Mouse (Mus musculus) CH12.LX (cell line): ENCODE measurements around the gene Ormdl1. TPM values are rescaled to one million over a fixed set of nuclear protein-coding genes. Genes with fewer than 3 reads are reported as not detected.

ENCODE experiments used
- DNase-seq: peaks from one replicate; pipeline ENCODE4 v3.0.0-alpha.2; 2013; ENCODE audit errors: extremely low read depth
- H3K27ac ChIP-seq: 2 replicates; pipeline ENCODE4 v1.5.1; 2012; ENCODE audit warnings: low read depth, mild to moderate bottlenecking, control low read depth, moderate library complexity; ENCODE audit not compliant: insufficient read depth
- H3K27me3 ChIP-seq: replicated peaks from 2 replicates; pipeline ENCODE3; 2012; ENCODE audit warnings: inconsistent platforms
- H3K36me3 ChIP-seq, 2 experiments: replicated peaks in 1 of 2; 2 replicates each; pipeline versions ENCODE3 to v1.6.1; 2012; ENCODE audit warnings: inconsistent platforms in 1 of 2, low read length in 1 of 2, mild to moderate bottlenecking in 1 of 2, mixed read lengths in 1 of 2, moderate library complexity in 1 of 2; ENCODE audit not compliant: control insufficient read depth in 1 of 2, insufficient read depth in 1 of 2
- H3K4me1 ChIP-seq, 2 experiments: 2 replicates each; pipeline ENCODE4 v1.6.1; 2012; ENCODE audit warnings: inconsistent platforms in 1 of 2, moderate library complexity in 1 of 2; ENCODE audit not compliant: insufficient read depth in 2 of 2, control insufficient read depth in 1 of 2
- H3K4me2 ChIP-seq: 2 replicates; pipeline ENCODE4 v1.6.1; 2012; ENCODE audit warnings: low read depth, mild to moderate bottlenecking, control low read depth; ENCODE audit not compliant: poor library complexity, insufficient read depth, severe bottlenecking
- H3K4me3 ChIP-seq, 3 experiments: fragments of 150-350 bp in 1 of 3; sonication (generic) in 1 of 3; replicated peaks in 1 of 3; 2 replicates each; pipeline versions ENCODE3 to v1.5.1; 2011 to 2012; ENCODE audit warnings: low read depth in 2 of 3, low read length in 2 of 3, mild to moderate bottlenecking in 2 of 3, moderate library complexity in 2 of 3, control low read depth in 1 of 3, improper control_type of control experiment in 1 of 3, inconsistent platforms in 1 of 3, mixed read lengths in 1 of 3; ENCODE audit not compliant: poor library complexity in 1 of 3
- H3K79me2 ChIP-seq: replicated peaks from 2 replicates; pipeline ENCODE4 v1.6.1; 2012; ENCODE audit warnings: mild to moderate bottlenecking, moderate library complexity; ENCODE audit not compliant: control insufficient read depth, poor library complexity, insufficient read depth, severe bottlenecking; ENCODE audit errors: extremely low read depth
- H3K9ac ChIP-seq: 2 replicates; pipeline ENCODE4 v1.6.1; 2012; ENCODE audit warnings: low read depth, mild to moderate bottlenecking, control low read depth, moderate library complexity; ENCODE audit not compliant: insufficient read depth
- H3K9me3 ChIP-seq: replicated peaks from 2 replicates; pipeline ENCODE3; 2012; ENCODE audit warnings: low read length, inconsistent platforms, mixed read lengths
- BHLHE40 ChIP-seq: IDR thresholded peaks from 2 replicates; pipeline ENCODE4 v1.6.1; 2011; ENCODE audit warnings: mild to moderate bottlenecking, low read depth, low read length, improper control_type of control experiment
- CHD1 ChIP-seq: IDR thresholded peaks from 2 replicates; pipeline ENCODE4 v1.6.1; 2012; ENCODE audit warnings: low read depth, low read length, improper control_type of control experiment, inconsistent platforms
- CHD2 ChIP-seq: IDR thresholded peaks from 2 replicates; pipeline ENCODE4 v1.6.1; 2011; ENCODE audit warnings: low read length, improper control_type of control experiment
- CTCF ChIP-seq, 2 experiments: IDR thresholded peaks in 1 of 2; conservative IDR thresholded peaks in 1 of 2; 2 replicates each; pipeline ENCODE4 v1.5.1; 2011 to 2012; ENCODE audit warnings: low read depth in 2 of 2, low read length in 2 of 2, improper control_type of control experiment in 1 of 2, inconsistent platforms in 1 of 2, mild to moderate bottlenecking in 1 of 2, moderate library complexity in 1 of 2
- ELF1 ChIP-seq: IDR thresholded peaks from 2 replicates; pipeline ENCODE4 v1.6.1; 2014; ENCODE audit warnings: low read depth, mild to moderate bottlenecking, inconsistent platforms, low read length, improper control_type of control experiment
- EP300 ChIP-seq: IDR thresholded peaks from 2 replicates; pipeline ENCODE4 v1.6.1; 2011; ENCODE audit warnings: low read length, improper control_type of control experiment
- ETS1 ChIP-seq: conservative IDR thresholded peaks from 2 replicates; pipeline ENCODE4 v1.6.1; 2012; ENCODE audit warnings: low read depth, mild to moderate bottlenecking, inconsistent platforms, low read length, improper control_type of control experiment, moderate library complexity
- GABPA ChIP-seq: IDR thresholded peaks from 2 replicates; pipeline ENCODE4 v1.6.1; 2012; ENCODE audit warnings: low read depth, low read length, improper control_type of control experiment, inconsistent platforms; ENCODE audit not compliant: insufficient replicate concordance
- HCFC1 ChIP-seq: IDR thresholded peaks from 2 replicates; pipeline ENCODE4 v1.6.1; 2012; ENCODE audit warnings: low read depth, mild to moderate bottlenecking, inconsistent platforms, low read length, improper control_type of control experiment
- IRF4 ChIP-seq: IDR thresholded peaks from 2 replicates; pipeline ENCODE4 v1.6.1; 2014; ENCODE audit warnings: low read depth, mild to moderate bottlenecking, inconsistent platforms, low read length, improper control_type of control experiment
- JUN ChIP-seq: IDR thresholded peaks from 2 replicates; pipeline ENCODE4 v1.6.1; 2011; ENCODE audit warnings: low read depth, mild to moderate bottlenecking, low read length, improper control_type of control experiment, moderate library complexity; ENCODE audit not compliant: insufficient read depth
- JUND ChIP-seq: conservative IDR thresholded peaks from 2 replicates; pipeline ENCODE4 v1.6.1; 2011; ENCODE audit warnings: low read depth, low read length, improper control_type of control experiment
- KAT2A ChIP-seq: IDR thresholded peaks from 2 replicates; pipeline ENCODE4 v1.6.1; 2012; ENCODE audit warnings: low read length, improper control_type of control experiment, inconsistent platforms; ENCODE audit not compliant: insufficient replicate concordance
- MAFK ChIP-seq: IDR thresholded peaks from 2 replicates; pipeline ENCODE4 v1.6.1; 2011; ENCODE audit warnings: low read length, improper control_type of control experiment; ENCODE audit not compliant: insufficient replicate concordance
- MAX ChIP-seq: IDR thresholded peaks from 2 replicates; pipeline ENCODE4 v1.6.1; 2011; ENCODE audit warnings: low read length, improper control_type of control experiment
- MAZ ChIP-seq: IDR thresholded peaks from 2 replicates; pipeline ENCODE4 v1.6.1; 2012; ENCODE audit warnings: low read depth, mild to moderate bottlenecking, inconsistent platforms, low read length, improper control_type of control experiment, moderate library complexity
- MEF2A ChIP-seq: IDR thresholded peaks from 2 replicates; pipeline ENCODE4 v1.6.1; 2014; ENCODE audit warnings: low read depth, mild to moderate bottlenecking, inconsistent platforms, low read length, improper control_type of control experiment, borderline replicate concordance
- MXI1 ChIP-seq: IDR thresholded peaks from 2 replicates; pipeline ENCODE4 v1.6.1; 2011; ENCODE audit warnings: mild to moderate bottlenecking, low read depth, low read length, improper control_type of control experiment
- MYC ChIP-seq: IDR thresholded peaks from 2 replicates; pipeline ENCODE4 v1.6.1; 2011; ENCODE audit warnings: low read depth, mild to moderate bottlenecking, improper control_type of control experiment, low read length
- NELFE ChIP-seq: IDR thresholded peaks from 2 replicates; pipeline ENCODE4 v1.6.1; 2011; ENCODE audit warnings: low read depth, low read length, improper control_type of control experiment
- NRF1 ChIP-seq: IDR thresholded peaks from 2 replicates; pipeline ENCODE4 v1.6.1; 2014; ENCODE audit warnings: low read depth, mild to moderate bottlenecking, inconsistent platforms, low read length, improper control_type of control experiment, moderate library complexity
- PAX5 ChIP-seq: IDR thresholded peaks from 2 replicates; pipeline ENCODE4 v1.6.1; 2012; ENCODE audit warnings: low read length, inconsistent platforms, mixed read lengths
- POLR2A ChIP-seq: IDR thresholded peaks from 2 replicates; pipeline ENCODE4 v1.6.1; 2011; ENCODE audit warnings: low read depth, mild to moderate bottlenecking, improper control_type of control experiment, low read length
- POLR2AphosphoS2 ChIP-seq: IDR thresholded peaks from 2 replicates; pipeline ENCODE4 v1.6.1; 2011; ENCODE audit warnings: low read depth, low read length, improper control_type of control experiment
- RAD21 ChIP-seq: IDR thresholded peaks from 2 replicates; pipeline ENCODE4 v1.6.1; 2011; ENCODE audit warnings: low read depth, mild to moderate bottlenecking, low read length, improper control_type of control experiment, moderate library complexity
- RCOR1 ChIP-seq: conservative IDR thresholded peaks from 2 replicates; pipeline ENCODE4 v1.6.1; 2012; ENCODE audit warnings: low read depth, mild to moderate bottlenecking, inconsistent platforms, low read length, improper control_type of control experiment
- SIN3A ChIP-seq: IDR thresholded peaks from 2 replicates; pipeline ENCODE4 v1.6.1; 2012; ENCODE audit warnings: low read length, improper control_type of control experiment, inconsistent platforms
- SMC3 ChIP-seq: IDR thresholded peaks from 2 replicates; pipeline ENCODE4 v1.6.1; 2011; ENCODE audit warnings: low read depth, low read length, improper control_type of control experiment
- TBP ChIP-seq: conservative IDR thresholded peaks from 2 replicates; pipeline ENCODE4 v1.6.1; 2011; ENCODE audit warnings: low read depth, low read length, improper control_type of control experiment
- TCF12 ChIP-seq: IDR thresholded peaks from 2 replicates; pipeline ENCODE4 v1.6.1; 2014; ENCODE audit warnings: low read depth, mild to moderate bottlenecking, inconsistent platforms, low read length, improper control_type of control experiment
- UBTF ChIP-seq: IDR thresholded peaks from 2 replicates; pipeline ENCODE4 v1.6.1; 2012; ENCODE audit warnings: low read depth, mild to moderate bottlenecking, inconsistent platforms, low read length, improper control_type of control experiment, moderate library complexity
- USF1 ChIP-seq: IDR thresholded peaks from 2 replicates; pipeline ENCODE4 v1.6.1; 2014; ENCODE audit warnings: low read depth, mild to moderate bottlenecking, inconsistent platforms, low read length, improper control_type of control experiment
- USF2 ChIP-seq: conservative IDR thresholded peaks from 2 replicates; pipeline ENCODE4 v1.6.1; 2011; ENCODE audit warnings: low read depth, low read length, improper control_type of control experiment
- ZC3H11A ChIP-seq: IDR thresholded peaks from 2 replicates; pipeline ENCODE4 v1.6.1; 2012; ENCODE audit warnings: low read depth, mild to moderate bottlenecking, inconsistent platforms, low read length, improper control_type of control experiment
- ZKSCAN1 ChIP-seq: IDR thresholded peaks from 2 replicates; pipeline ENCODE4 v1.6.1; 2012; ENCODE audit warnings: low read depth, inconsistent platforms, low read length, improper control_type of control experiment, borderline replicate concordance
- ZMIZ1 ChIP-seq: IDR thresholded peaks from 2 replicates; pipeline ENCODE4 v1.6.1; 2012; ENCODE audit warnings: low read depth, mild to moderate bottlenecking, inconsistent platforms, low read length, improper control_type of control experiment
- ZNF384 ChIP-seq: IDR thresholded peaks from 2 replicates; pipeline ENCODE4 v1.6.1; 2012; ENCODE audit warnings: low read depth, low read length, improper control_type of control experiment, inconsistent platforms
- dilution Hi-C: fragments of 300-500 bp; cut with MboI; formaldehyde crosslinking; loops from 2 replicates; pipeline ENCODE4 v1.14.3; 2020; ENCODE audit warnings: low sequenced_read_pairs; ENCODE audit not compliant: extremely low pct_unique_long_range_greater_than_20kb, extremely low pct_ligation_motif_present
- in situ Hi-C: fragments of 300-500 bp; cut with MboI; formaldehyde crosslinking; loops from 3 replicates; pipeline ENCODE4 v1.14.3; 2019; ENCODE audit warnings: low sequenced_read_pairs, low pct_ligation_motif_present, low pct_unique_long_range_greater_than_20kb, mixed read lengths
- polyA plus RNA-seq: library from polyadenylated mRNA; unstranded; fragments of >175 nt; gene quantifications from 2 replicates; pipeline ENCODE4 v1.2.1, GENCODE M21; 2012; ENCODE audit warnings: low read depth; ENCODE audit not compliant: insufficient read length
- total RNA-seq, 2 experiments: library from RNA; depleted of rRNA; stranded (reverse); fragments of 300-350 nt in 1 of 2; fragments of >200 nt in 1 of 2; gene quantifications; 2 replicates each; pipeline ENCODE4 v1.2.3; 2012 to 2014

Ormdl1 gene
- total and polyA plus RNA-seq, 3 experiments = 21.6 to 62.2 (median 24.3) TPM

DNA sequence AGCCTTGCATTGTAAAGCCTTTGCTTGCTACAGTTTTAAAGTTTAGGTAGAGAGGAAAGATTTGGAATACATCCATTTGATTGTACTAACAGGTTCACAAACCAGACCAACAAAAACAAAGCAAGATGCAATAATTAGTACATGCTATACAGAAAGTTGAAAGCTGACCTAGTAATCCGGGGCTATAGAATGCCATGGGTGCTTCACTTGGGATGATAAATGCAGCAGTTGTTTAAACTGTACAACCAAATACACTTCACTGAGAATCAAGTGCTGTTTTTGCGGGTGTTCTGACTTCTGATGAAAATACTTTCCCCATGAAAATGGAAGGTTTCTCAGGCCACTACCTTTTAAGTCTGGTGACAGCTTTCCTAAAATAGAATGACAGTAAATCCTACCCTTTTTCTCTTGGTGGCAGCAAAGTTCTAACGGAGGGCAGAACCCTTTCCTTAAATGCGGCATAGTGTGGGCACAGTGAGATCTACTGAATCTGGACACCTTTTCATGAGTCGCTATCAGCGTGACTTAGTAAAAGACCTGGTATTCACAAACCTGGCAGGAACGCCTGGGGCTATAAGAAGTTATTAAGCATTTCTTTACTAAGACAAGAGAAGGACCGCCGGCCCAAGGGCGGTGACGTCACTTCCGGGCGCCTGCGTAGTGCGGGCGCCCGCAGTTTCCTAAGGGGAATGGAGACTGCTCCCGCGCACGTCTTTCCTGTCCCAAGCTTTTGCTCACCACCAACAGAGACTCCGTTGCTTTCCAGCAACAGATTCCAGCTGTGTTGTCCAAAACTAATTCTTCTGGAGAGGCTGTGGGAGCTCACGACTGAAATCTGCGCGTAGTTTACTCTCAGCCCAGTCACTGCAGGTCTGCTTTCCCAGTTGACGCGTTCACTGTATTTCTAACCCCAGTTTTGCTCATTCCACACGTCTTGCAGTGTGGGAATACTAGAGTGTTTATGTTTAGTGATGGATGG lies 16.4 kb downstream of the Ormdl1 start, which contains the start of gene Osgepl1:
Osgepl1 (plus strand) TSS at position 636 of the 979 bp plus-strand sequence.
- Histone ChIP-seq H3K4me3 (peak within 1 kb of the TSS; percentile 63 to 93 (median 75)), H3K27me3 (no peaks in the 10 kb centered on the region), H3K4me1 (peaks cover 0 to 10% of the 10 kb centered on the region in 2 experiments; a peak in 1 of 4 replicates), H3K36me3 (peaks cover 16 to 35% of the 10 kb centered on the region in 2 experiments), H3K9me3 (no peaks in the 10 kb centered on the region), H3K27ac (0 out of 2 replicates have a peak within 1 kb of the TSS, but pooled peaks have one; percentile 10), H3K4me2 (peak within 1 kb of the TSS; percentile 68), H3K9ac (peak within 1 kb of the TSS; percentile 75), H3K79me2 (no peaks in the 10 kb centered on the region)
- peak; percentile 76 for DNase-seq
- dilution Hi-C loops = no loop called here
- in situ Hi-C loops = no loop called here
- TF ChIP-seq TBP (peak; percentile 79), SIN3A (peak; percentile 75; the same call in 1 of the 2 replicates), EP300 (no peak), NELFE (peak; percentile 87), ETS1 (0 out of 2 replicates have a peak, but pooled peaks have one; percentile 15), MEF2A (peak; percentile 95), CHD2 (no peak), NRF1 (peak; percentile 69), MYC (no peak), ZMIZ1 (no peak), MAZ (no peak), MXI1 (0 out of 2 replicates have a peak, but pooled peaks have one; percentile 43), PAX5 (no peak), MAX (no peak), IRF4 (peak; percentile 52; the same call in 1 of the 2 replicates), SMC3 (peak; percentile 33), JUN (peak; percentile 38; the same call in 1 of the 2 replicates), GABPA (no peak), BHLHE40 (peak; percentile 40; the same call in 1 of the 2 replicates), TCF12 (peak; percentile 66), ZNF384 (no peak), RAD21 (peak; percentile 52), POLR2AphosphoS2 (0 out of 2 replicates have a peak, but pooled peaks have one; percentile 12), ZKSCAN1 (no peak), CTCF (conservative IDR thresholded peaks at IDR 0.05 in 1 of 2, IDR thresholded peaks at IDR 0.05 in 1 of 2; ENCODE audit: low read depth in 2 of 2, low read length in 2 of 2) (peak in 1 of 2 experiments; percentile 37; a peak in 2 of 4 replicates), CHD1 (0 out of 2 replicates have a peak, but pooled peaks have one; percentile 3), USF1 (no peak), ELF1 (peak; percentile 66; the same call in 1 of the 2 replicates), ZC3H11A (no peak), RCOR1 (no peak), HCFC1 (peak; percentile 72), KAT2A (no peak), JUND (peak; percentile 85), MAFK (no peak), UBTF (no peak), USF2 (no peak), POLR2A (peak; percentile 89)
